Mouse (Mus musculus) cortical plate, adult 2 months (tissue): ENCODE data around the gene N4bp2. TPM values are rescaled to one million over a fixed set of nuclear protein-coding genes. Genes with fewer than 3 reads are reported as not detected.

Experiments used
- H3K27ac ChIP-seq: fragments of 200-500 bp; 2 replicates; pipeline ENCODE4 v1.5.1; 2012; ENCODE audit warnings: low read length, control low read depth, inconsistent platforms; ENCODE audit not compliant: insufficient read depth
- H3K4me1 ChIP-seq: fragments of 200-500 bp; 2 replicates; pipeline ENCODE4 v1.6.1; 2011; ENCODE audit warnings: low read length; ENCODE audit not compliant: control insufficient read depth, insufficient read depth
- H3K4me3 ChIP-seq: fragments of 200-500 bp; 2 replicates; pipeline ENCODE4 v1.5.1; 2011; ENCODE audit warnings: mild to moderate bottlenecking, low read length, control low read depth; ENCODE audit not compliant: insufficient read depth
- CTCF ChIP-seq: fragments of 200-500 bp; IDR thresholded peaks from 2 replicates; pipeline ENCODE4 v1.5.1; 2011; ENCODE audit warnings: mild to moderate bottlenecking, control low read depth, low read length; ENCODE audit not compliant: insufficient read depth; ENCODE audit errors: extremely low read depth
- POLR2A ChIP-seq: fragments of 200-500 bp; IDR thresholded peaks from 2 replicates; pipeline ENCODE4 v1.6.1; 2011; ENCODE audit warnings: mild to moderate bottlenecking, low read length, control low read depth; ENCODE audit not compliant: insufficient read depth; ENCODE audit errors: extremely low read depth
- polyA plus RNA-seq: library from polyadenylated mRNA; depleted of rRNA; stranded (reverse); fragments of >200 nt; gene quantifications from 2 replicates; pipeline ENCODE4 v1.2.3, GENCODE M21; 2012

Gene N4bp2
- polyA plus RNA-seq, 1 experiment, result 3.8 TPM

DNA sequence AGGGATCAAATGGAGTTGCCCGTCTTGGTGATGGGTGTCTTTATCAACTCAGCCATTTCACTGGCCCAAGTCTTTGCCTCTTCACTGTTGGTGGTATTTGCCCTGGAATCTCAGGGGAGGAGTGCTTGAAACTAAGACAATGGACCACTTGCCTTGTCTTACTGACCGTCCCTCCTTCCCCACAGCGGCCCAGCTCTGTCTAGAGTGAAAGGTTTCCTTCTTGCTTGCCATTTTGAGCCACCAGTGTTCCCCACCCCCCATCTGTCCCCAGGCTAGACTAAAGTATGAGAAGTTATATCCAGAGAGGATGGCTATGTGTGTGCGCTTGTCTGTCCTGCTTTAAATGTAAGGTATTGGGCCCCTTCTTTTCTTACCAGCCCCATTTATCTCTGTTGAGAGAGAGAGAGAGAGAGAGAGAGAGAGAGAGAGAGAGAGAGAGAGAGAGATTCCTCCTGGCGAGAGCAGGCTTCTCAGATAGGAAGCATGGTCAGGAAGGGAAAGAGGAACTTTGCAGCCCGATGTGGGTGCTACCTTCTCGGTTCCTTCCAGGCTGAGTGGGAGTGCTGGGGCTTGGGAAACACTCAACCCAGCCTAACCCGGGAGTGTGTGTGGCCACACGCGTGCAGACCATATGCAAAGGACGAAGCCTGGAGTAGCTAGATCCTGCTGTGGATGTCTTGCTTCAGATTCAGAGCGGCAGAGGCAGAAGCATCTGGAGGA is 97.1 kb downstream of the N4bp2 start:
- Histone ChIP-seq H3K4me3 (no peak overlapping the region), H3K27ac (no peak overlapping the region), H3K4me1 (no peaks in the 10 kb centered on the region)
- TF ChIP-seq POLR2A (no peak), CTCF (no peak)

- Histone ChIP-seq H3K4me3 (no peak within 1 kb of the TSS), H3K4me1 (no peaks in the 10 kb centered on the region), H3K27ac (no peak within 1 kb of the TSS)
- no peak for TF ChIP-seq CTCF
- no peak for TF ChIP-seq POLR2A
Observed at GRCm38 (mm10) chr5:65861154-65861944, 98.0 kb downstream of the N4bp2 start, which contains the start of gene Rhoh. Gene Rhoh, plus strand, starts transcription at chr5:65861213.

DNA sequence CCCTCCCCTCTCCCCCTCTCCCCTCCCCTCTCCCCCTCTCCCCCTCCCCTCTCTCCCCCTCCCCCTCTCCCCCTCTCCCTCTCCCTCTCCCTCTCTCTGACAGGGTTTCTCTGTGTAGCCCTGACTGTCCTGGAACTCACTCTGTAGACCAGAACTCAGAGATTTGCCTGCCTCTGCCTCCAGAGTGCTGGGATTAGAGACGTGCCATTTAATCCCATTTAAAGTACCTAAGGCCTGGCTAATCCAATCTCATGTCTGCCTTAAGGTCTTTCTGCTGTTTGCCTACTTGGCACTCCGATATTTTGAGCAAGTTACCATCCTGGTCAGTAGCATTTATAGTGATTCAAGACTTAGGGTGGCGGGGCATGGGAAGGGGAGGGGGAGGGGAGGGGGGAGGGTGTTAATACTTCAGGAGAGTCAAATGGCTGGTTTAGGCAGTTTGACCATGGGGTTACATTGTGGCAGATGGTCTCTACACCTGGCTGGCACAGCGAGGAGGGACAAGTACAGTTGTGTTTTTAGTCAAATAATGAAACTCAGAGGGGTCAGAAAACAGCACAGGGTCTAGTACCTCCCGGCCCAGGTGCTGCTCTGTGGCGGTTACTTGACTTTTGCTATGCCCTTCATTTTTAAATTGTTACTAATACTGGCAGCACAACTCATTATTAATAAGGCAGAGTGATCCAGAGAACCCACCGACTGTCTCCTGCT is 99.1 kb downstream of the N4bp2 start:
- no peak overlapping the region for H3K27ac ChIP-seq
- no peak for TF ChIP-seq POLR2A
- no peak for TF ChIP-seq CTCF
- H3K4me3 ChIP-seq, result no peak overlapping the region
- H3K4me1 ChIP-seq, result no peaks in the 10 kb centered on the region

GRCm38 (mm10) chr5:65863349-65863749 is 100.0 kb downstream of the N4bp2 start:
- TF ChIP-seq CTCF (no peak), POLR2A (no peak)
- H3K4me3 ChIP-seq, result no peak overlapping the region; the same call in 1 of the 2 replicates

GRCm38 (mm10) chr5:65864486-65864885 is 101.2 kb downstream of the N4bp2 start:
- TF ChIP-seq CTCF, result no peak
- no peak for TF ChIP-seq POLR2A
- Histone ChIP-seq H3K4me1 (no peaks in the 10 kb centered on the region), H3K4me3 (no peak overlapping the region), H3K27ac (no peak overlapping the region)

More at GRCm38 (mm10) chr5:65863349-65863749, 100.0 kb downstream of the N4bp2 start:
- Histone ChIP-seq H3K27ac (no peak overlapping the region), H3K4me1 (no peaks in the 10 kb centered on the region)

DNA sequence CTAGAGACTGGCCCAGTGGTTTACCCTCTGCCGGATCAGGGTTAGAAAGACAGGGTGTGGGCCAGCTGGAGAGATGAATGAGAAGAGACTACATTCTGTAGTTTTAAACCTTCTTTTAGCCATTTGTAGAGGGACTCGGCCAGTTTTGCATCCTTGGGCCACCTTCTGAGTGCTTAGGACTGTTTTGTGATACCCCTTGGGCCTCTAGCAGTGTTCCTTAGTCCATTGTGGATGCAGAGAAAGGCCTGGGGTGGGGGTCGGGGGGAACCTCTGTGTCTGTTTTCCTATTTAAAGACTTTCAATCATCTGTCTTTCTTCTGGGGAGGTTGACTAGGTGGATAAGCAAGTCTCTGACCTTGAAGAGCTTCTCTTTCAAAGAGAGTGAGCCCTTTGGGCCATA is 101.6 kb downstream of the N4bp2 start:
- H3K4me1 ChIP-seq, result no peaks in the 10 kb centered on the region
- TF ChIP-seq CTCF, result no peak
- no peak for TF ChIP-seq POLR2A
- no peak overlapping the region for H3K27ac ChIP-seq
- H3K4me3 ChIP-seq, result no peak overlapping the region

- Histone ChIP-seq H3K27ac (no peak overlapping the region), H3K4me3 (no peak overlapping the region), H3K4me1 (no peaks in the 10 kb centered on the region)
- no peak for TF ChIP-seq CTCF
- TF ChIP-seq POLR2A, result no peak
Observed at GRCm38 (mm10) chr5:65866591-65866990, 103.3 kb downstream of the N4bp2 start.

- Histone ChIP-seq H3K27ac (peak overlapping the region; percentile 31; the same call in 1 of the 2 replicates), H3K4me3 (no peak overlapping the region), H3K4me1 (no peaks in the 10 kb centered on the region)
- no peak for TF ChIP-seq POLR2A
- TF ChIP-seq CTCF, result no peak
Observed at GRCm38 (mm10) chr5:65867380-65868116, 104.2 kb downstream of the N4bp2 start.

GRCm38 (mm10) chr5:65868419-65868818 is 105.1 kb downstream of the N4bp2 start:
- no peaks in the 10 kb centered on the region for H3K4me1 ChIP-seq
- no peak overlapping the region for H3K27ac ChIP-seq
- TF ChIP-seq POLR2A, result no peak
- TF ChIP-seq CTCF, result no peak
- no peak overlapping the region for H3K4me3 ChIP-seq
